In genomic region chr14:29971993-29972392, GRCm38 (mm10) we compare ENCODE assay signal across 13 mouse cellular contexts. TPM values are rescaled to one million over a fixed set of nuclear protein-coding genes. Genes with fewer than 3 reads are reported as not detected.
"Had no signal": no experiment of that assay in that cellular context is flagged by ENCODE, and none has a peak within 500 bp of the region (broad histone marks: within the 10 kb centered on the region; RNA-seq: fewer than 3 reads in every experiment).

No protein-coding gene starts in this region.

- DNase-seq: gastrocnemius, postnatal 14 days; gastrocnemius, postnatal 36 days; heart, adult 11 months; heart, adult 2 months; heart, postnatal 14 days; heart, postnatal 36 days; kidney, adult 18-20 months; kidney, adult 8-10 months; kidney, postnatal 10 days; kidney, postnatal 25 days; kidney, postnatal 4 days; layer of hippocampus, postnatal 36 days; left cerebral cortex, postnatal 4 days had no signal

RNA-seq across cellular contexts. Expression of gene Il17rb, which starts 36.7 kb away (rescaled TPM):
- total RNA-seq: gastrocnemius, postnatal 36 days; heart, adult 2 months; heart, postnatal 36 days had no signal
